ENCODE assay signal across 19 mouse cellular contexts in genomic region chr17:63403801-63404415, GRCm38 (mm10).
DNase-seq lines count a peak whose midpoint lies in the region; ATAC-seq and TF ChIP-seq lines count a peak whose summit lies in the region.
"Had no signal": no experiment of that assay in that cellular context is flagged by ENCODE, and none has a peak within 500 bp of the region (broad histone marks: within the 10 kb centered on the region; RNA-seq: fewer than 3 reads in every experiment).

No protein-coding gene starts in this region.

- no peak overlapping the region for H3K9ac ChIP-seq in kidney, embryonic 14.5 days (ENCODE audit: low read depth, low read length)
- no peak overlapping the region for H3K9ac ChIP-seq in forebrain, postnatal 0 days
- H3K9ac ChIP-seq: hindbrain, embryonic 14.5 days; neural tube, embryonic 13.5 days had no signal

- peaks cover 25% of the 10 kb centered on the region for H3K4me1 ChIP-seq in kidney, embryonic 14.5 days (ENCODE audit: control insufficient read depth, insufficient read depth, low read length)
- peaks cover 3% of the 10 kb centered on the region; the same call in 1 of the 2 replicates for H3K4me1 ChIP-seq in forebrain, postnatal 0 days (ENCODE audit: insufficient read depth)

- no peak overlapping the region for H3K4me2 ChIP-seq in kidney, embryonic 14.5 days (replicated peaks; ENCODE audit: low read depth, low read length)
- H3K4me2 ChIP-seq in forebrain, postnatal 0 days (ENCODE audit: low read depth) = no peak overlapping the region
- H3K4me2 ChIP-seq: heart, embryonic 11.5 days; hindbrain, embryonic 14.5 days; neural tube, embryonic 13.5 days had no signal

- H3K27ac ChIP-seq in gastrocnemius, adult 2 months = peak overlapping the region; percentile 72; the same call in 1 of the 2 replicates
- no peak overlapping the region for H3K27ac ChIP-seq in kidney, embryonic 14.5 days (ENCODE audit: low read depth, low read length)
- H3K27ac ChIP-seq in forebrain, postnatal 0 days (ENCODE audit: low read depth, low read length) = no peak overlapping the region
- H3K27ac ChIP-seq: hindbrain, embryonic 14.5 days; macrophage; neural tube, embryonic 13.5 days had no signal

- TF ChIP-seq CTCF in gastrocnemius, adult 2 months (IDR thresholded peaks at IDR 0.05) = no peak
- no peak for TF ChIP-seq CTCF in forebrain, postnatal 0 days (IDR thresholded peaks at IDR 0.05; ENCODE audit: low read depth)

- H3K36me3 ChIP-seq in kidney, embryonic 14.5 days (ENCODE audit: control insufficient read depth, insufficient read depth, low read length) = no peaks in the 10 kb centered on the region
- no peaks in the 10 kb centered on the region for H3K36me3 ChIP-seq in forebrain, postnatal 0 days (ENCODE audit: insufficient read depth)
- H3K36me3 ChIP-seq: neural tube, embryonic 13.5 days had no signal

- H3K4me3 ChIP-seq in gastrocnemius, adult 2 months = no peak overlapping the region
- no peak overlapping the region for H3K4me3 ChIP-seq in kidney, embryonic 14.5 days (ENCODE audit: low read length)
- no peak overlapping the region for H3K4me3 ChIP-seq in forebrain, postnatal 0 days (ENCODE audit: low read depth, low read length)
- H3K4me3 ChIP-seq: neural tube, embryonic 13.5 days had no signal

- H3K27me3 ChIP-seq in kidney, embryonic 14.5 days (ENCODE audit: control insufficient read depth, insufficient read depth, low read length) = no peaks in the 10 kb centered on the region
- H3K27me3 ChIP-seq in forebrain, postnatal 0 days (ENCODE audit: insufficient read depth, low read length) = no peaks in the 10 kb centered on the region
- H3K27me3 ChIP-seq: neural tube, embryonic 13.5 days had no signal

- DNase-seq in gastrocnemius, adult 2 months = no peak
- no peak for DNase-seq in gastrocnemius, adult 18-20 months (ENCODE audit: low spot score)
- peak; percentile 20 to 37 for DNase-seq in kidney, postnatal 36 days
- no peak for DNase-seq in forebrain, postnatal 0 days
- no peak for DNase-seq in frontal cortex, postnatal 14 days (ENCODE audit: low spot score in 2 of 2)
- DNase-seq: B cell, adult 2 months; cerebellum, postnatal 10 days; gastrocnemius, postnatal 36 days; liver; lung, adult 2 months; right cerebral cortex, postnatal 14 days; thymus, postnatal 14 days had no signal

- ATAC-seq in kidney, embryonic 14.5 days (ENCODE audit: low FRiP score, low TSS enrichment) = no peak
- peak; percentile 67 for ATAC-seq in CD4-positive, CD25-positive, alpha-beta regulatory T cell, adult 4 months
- ATAC-seq in forebrain, postnatal 0 days = peak; percentile 10; the same call in 1 of the 2 replicates
- no peak for ATAC-seq in monocyte, adult 5-6 weeks (replicated peaks; ENCODE audit: insufficient number of reproducible peaks, low FRiP score, low TSS enrichment, poor library complexity, severe bottlenecking)

- intact Hi-C loops in gastrocnemius, adult 2 months (cut with DNase I) = loop anchor here (5.0 kb wide), 1 partner anchor 82 kb away; no protein-coding TSS in a partner anchor

- no peaks in the 10 kb centered on the region for H3K9me3 ChIP-seq in kidney, embryonic 14.5 days (ENCODE audit: control insufficient read depth, low read length)
- H3K9me3 ChIP-seq in forebrain, postnatal 0 days (ENCODE audit: low read length) = no peaks in the 10 kb centered on the region
- H3K9me3 ChIP-seq: neural tube, embryonic 13.5 days had no signal

Comparison
In these comparisons a context has a peak if more than half of its experiments do, and no peak if none do; other contexts are left out.
1. DNase-seq: peak in kidney, postnatal 36 days (2 of 2); none in gastrocnemius, adult 2 months (single experiment), gastrocnemius, adult 18-20 months (single experiment), forebrain, postnatal 0 days (single experiment) and frontal cortex, postnatal 14 days (0 of 2).
2. ATAC-seq: peak in CD4-positive, CD25-positive, alpha-beta regulatory T cell, adult 4 months (single experiment) and forebrain, postnatal 0 days (single experiment); none in kidney, embryonic 14.5 days (single experiment) and monocyte, adult 5-6 weeks (single experiment).